Mouse (Mus musculus): Measurements from ENCODE around the gene Tmem106a. TPM values are rescaled to one million over a fixed set of nuclear protein-coding genes. Genes with fewer than 3 reads are reported as not detected.
A peak's percentile ranks its signal among the peaks of the same experiment; 100 is the strongest.
"Not testable (repeated sequence)": the region's sequence is repeated elsewhere in the genome, so short reads cannot be mapped to it uniquely, and the experiment has no call there.

Gene Tmem106a
- total RNA-seq, 2 experiments from 2014 or later, result 2.0 to 4.1 TPM

- DNase-seq (ENCODE audit: low spot score in 2 of 2), result not testable (repeated sequence)
These were observed 46.8 kb downstream of the Tmem106a start for GRCm38 (mm10) chr11:101628733-101629417.

DNA sequence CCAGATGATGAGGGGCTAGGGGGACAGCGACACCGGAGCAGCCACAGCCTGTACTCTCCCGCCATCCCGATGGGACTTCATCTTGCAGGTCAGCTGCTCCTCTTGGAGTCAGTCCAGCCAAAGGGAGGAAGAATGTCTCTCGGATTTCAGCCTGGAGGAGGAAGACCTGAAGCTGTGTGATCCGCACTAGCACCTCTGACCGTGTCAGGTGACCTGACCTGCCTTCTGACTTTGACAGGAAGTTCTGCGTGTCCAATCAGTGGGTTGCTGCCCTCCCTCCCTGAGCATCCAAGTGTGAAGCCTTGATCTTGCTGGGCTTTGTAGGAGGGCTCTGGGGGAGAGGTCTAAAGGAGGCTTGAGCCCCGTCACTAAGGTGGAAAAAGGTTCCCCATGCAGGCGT lies 53.6 kb downstream of the Tmem106a start:
- DNase-seq (ENCODE audit: low spot score in 2 of 2), result no peak

DNA sequence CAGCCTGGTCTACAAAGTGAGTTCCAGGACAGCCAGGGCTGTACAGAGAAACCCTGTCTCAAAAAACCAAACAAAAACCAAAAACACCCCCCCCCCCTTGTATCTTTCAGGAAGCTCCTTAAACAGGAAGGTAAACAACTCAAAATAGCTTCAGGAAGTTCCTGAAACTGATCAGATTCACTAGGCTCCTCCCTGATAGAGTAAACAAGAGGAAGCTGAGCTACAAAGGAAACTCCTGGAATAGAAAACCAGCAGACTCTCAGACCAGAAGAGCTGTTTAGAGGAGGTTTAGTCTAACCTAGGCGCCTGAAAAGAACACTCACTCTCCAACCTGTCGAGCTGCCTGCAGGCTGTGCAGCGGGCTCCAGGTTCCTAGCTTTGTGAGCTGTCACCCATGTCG lies 57.7 kb downstream of the Tmem106a start:
- DNase-seq (ENCODE audit: low spot score in 2 of 2), result no peak

DNA sequence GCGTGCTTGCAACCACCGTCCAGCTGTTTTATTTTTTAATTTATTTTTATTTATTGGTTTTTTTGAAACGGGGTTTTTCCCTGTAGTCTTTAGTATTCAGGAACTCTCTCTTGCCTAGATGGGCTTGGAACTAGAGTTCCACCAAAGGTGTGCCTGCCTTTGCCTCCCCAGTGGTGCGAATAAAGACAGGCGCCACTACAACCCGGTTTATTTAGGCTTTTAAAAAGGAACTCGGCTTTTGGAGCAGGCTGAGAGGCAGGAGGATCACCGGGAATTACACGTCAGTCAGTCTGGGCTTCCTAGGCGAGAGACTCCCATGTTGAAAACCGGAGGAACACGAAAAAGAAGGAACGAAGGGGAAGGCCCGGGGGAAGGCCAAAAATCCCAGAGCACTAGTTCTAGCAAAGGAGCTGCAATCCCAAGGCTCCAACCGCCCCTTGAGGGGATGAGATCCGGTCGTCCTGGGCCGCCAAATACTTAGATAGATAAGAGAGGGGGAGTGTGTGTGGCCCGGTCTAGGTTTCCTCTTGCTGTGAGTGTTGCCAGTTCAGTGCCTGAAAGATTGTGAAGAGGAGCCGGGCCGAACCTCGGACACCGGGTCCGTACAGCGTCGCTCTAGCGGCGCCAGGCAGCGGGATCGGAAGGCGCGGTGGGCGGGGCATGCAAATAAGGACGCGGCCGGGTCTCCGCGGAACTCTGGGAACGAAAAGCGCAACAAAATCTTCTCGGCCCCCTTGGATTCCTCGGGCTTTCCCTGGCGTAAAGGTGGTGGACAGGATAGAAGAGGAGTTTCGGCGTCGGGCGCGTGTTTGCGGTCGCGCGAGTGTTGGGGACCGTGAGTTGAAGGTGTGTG lies 59.0 kb downstream of the Tmem106a start:
- peak; percentile 77 to 80 for DNase-seq (ENCODE audit: low spot score in 2 of 2)

Other genes with a start within 250 kb of the Tmem106a start
- gene G6pc, start 214.7 kb upstream of the Tmem106a start, total RNA-seq (2021), result under 1 TPM in 1 of 2 experiments, not detected in 1; 0.14 TPM
- gene Aarsd1, start 164.6 kb upstream of the Tmem106a start, total RNA-seq (2021), result 10 to 100 TPM; 41.9 to 43.7 TPM
- 1 to 10 TPM; 4.8 to 5.7 TPM for gene Gm27029, start 157.4 kb upstream of the Tmem106a start, total RNA-seq (2021)
- gene Rundc1, start 157.2 kb upstream of the Tmem106a start, total RNA-seq (2021), result 10 to 100 TPM; 29.7 to 30.1 TPM
- gene Ptges3l, start 156.9 kb upstream of the Tmem106a start, total RNA-seq (2021), result 1 to 10 TPM; 3.2 to 4.8 TPM
- gene Rpl27, start 139.9 kb upstream of the Tmem106a start, total RNA-seq (2021), result 10 to 100 TPM; 45.9 to 49.9 TPM
- gene Ifi35, start 133.8 kb upstream of the Tmem106a start, total RNA-seq (2021), result 1 to 10 TPM; 2.6 to 3.1 TPM
- 100 to 1,000 TPM; 210 to 231 TPM for gene Rnd2, start 117.2 kb upstream of the Tmem106a start, total RNA-seq (2021)
- gene Vat1, start 116.0 kb upstream of the Tmem106a start, total RNA-seq (2021), result 10 to 100 TPM; 53.0 to 64.9 TPM
- 1 to 10 TPM; 1.3 to 3.2 TPM for gene Brca1, start 30.3 kb upstream of the Tmem106a start, total RNA-seq (2021)
- 100 to 1,000 TPM; 122 to 177 TPM for gene Nbr1, start 30.1 kb upstream of the Tmem106a start, total RNA-seq (2021)
- gene Gm11634, start 17.0 kb downstream of the Tmem106a start, total RNA-seq (2021), result not detected
- 1 to 10 TPM; 4.7 to 6.3 TPM for gene Rdm1, start 45.0 kb downstream of the Tmem106a start, total RNA-seq (2021)
- 10 to 100 TPM; 12.6 to 14.2 TPM for gene Arl4d, start 83.3 kb downstream of the Tmem106a start, total RNA-seq (2021)
- 10 to 100 TPM; 32.4 to 34.2 TPM for gene Dhx8, start 150.7 kb downstream of the Tmem106a start, total RNA-seq (2021)
- gene Etv4, start 203.1 kb downstream of the Tmem106a start, total RNA-seq (2021), result 10 to 100 TPM; 19.3 to 22.1 TPM